Mouse (Mus musculus) embryonic facial prominence, embryonic 10.5 days (tissue): ENCODE data around the gene Slc46a1. TPM values are rescaled to one million over a fixed set of nuclear protein-coding genes. Genes with fewer than 3 reads are reported as not detected.
A peak's percentile ranks its signal among the peaks of the same experiment; 100 is the strongest.

Experiments used
- DNase-seq: peaks from one replicate; pipeline ENCODE4 v3.0.0-alpha.2; 2017; ENCODE audit warnings: low spot score
- H3K27ac ChIP-seq: fragments of 300-500 bp; sonication (generic); replicated peaks from 2 replicates; pipeline ENCODE4 v1.5.1; 2016; ENCODE audit warnings: mild to moderate bottlenecking
- H3K27me3 ChIP-seq: fragments of 300-500 bp; sonication (generic); replicated peaks from 2 replicates; pipeline ENCODE4 v1.6.1; 2016; ENCODE audit warnings: low read depth, mild to moderate bottlenecking; ENCODE audit not compliant: poor library complexity, severe bottlenecking
- H3K36me3 ChIP-seq: fragments of 300-500 bp; sonication (generic); replicated peaks from 2 replicates; pipeline ENCODE4 v1.6.1; 2016; ENCODE audit warnings: mild to moderate bottlenecking, moderate library complexity
- H3K4me1 ChIP-seq: fragments of 300-500 bp; sonication (generic); 2 replicates; pipeline ENCODE4 v1.6.1; 2016
- H3K4me3 ChIP-seq: fragments of 300-500 bp; sonication (generic); 2 replicates; pipeline ENCODE4 v1.5.1; 2016; ENCODE audit warnings: mild to moderate bottlenecking, moderate library complexity
- H3K9me3 ChIP-seq: fragments of 300-500 bp; sonication (generic); 2 replicates; pipeline ENCODE4 v1.6.1; 2016; ENCODE audit warnings: mild to moderate bottlenecking
- WGBS: fragments of 180-500 bp; shearing (Covaris S2); methylation state at CpG from one replicate; pipeline ENCODE4 v1.1.7; 2016; 5-methylcytosine and 5-hydroxymethylcytosine counted together
- polyA plus RNA-seq: library from polyadenylated mRNA; unstranded; fragments of >200 nt; fragmentation: Nextera tagmentation; extraction: Ambion mirVana; gene quantifications from 2 replicates; pipeline ENCODE4 v1.2.1, GENCODE M21; 2016

Gene Slc46a1
- polyA plus RNA-seq, 1 experiment from 2014 or later, result 14.9 TPM

GRCm38 (mm10) chr11:78463286-78464036 lies 2.0 kb upstream of the Slc46a1 start:
- Histone ChIP-seq H3K36me3 (no peaks in the 10 kb centered on the region), H3K27me3 (no peaks in the 10 kb centered on the region), H3K9me3 (peaks cover 5% of the 10 kb centered on the region; the same call in 1 of the 2 replicates), H3K27ac (no peak overlapping the region), H3K4me1 (peaks cover 29% of the 10 kb centered on the region), H3K4me3 (no peak overlapping the region)
- WGBS, result 66% methylated on average over 13 of the region's 13 CpGs
- no peak for DNase-seq

- Histone ChIP-seq H3K4me3 (peak overlapping the region; percentile 74), H3K27me3 (no peaks in the 10 kb centered on the region), H3K36me3 (no peaks in the 10 kb centered on the region), H3K9me3 (peaks cover 5% of the 10 kb centered on the region; the same call in 1 of the 2 replicates), H3K4me1 (peaks cover 29% of the 10 kb centered on the region), H3K27ac (peak overlapping the region; percentile 94)
- WGBS, result 47% methylated on average over 9 of the region's 9 CpGs
- DNase-seq, result peak; percentile 28
Measured at GRCm38 (mm10) chr11:78465116-78465515, 381 bp upstream of the Slc46a1 start.

- H3K36me3 ChIP-seq, result peaks cover 6% of the 10 kb centered on the region
- H3K4me3 ChIP-seq, result peak overlapping the region; percentile 74
- H3K9me3 ChIP-seq, result peaks cover 5% of the 10 kb centered on the region; the same call in 1 of the 2 replicates
- peak overlapping the region; percentile 94 for H3K27ac ChIP-seq
- H3K27me3 ChIP-seq, result no peaks in the 10 kb centered on the region
- peaks cover 29% of the 10 kb centered on the region for H3K4me1 ChIP-seq
- 65% methylated on average over 23 of the region's 23 CpGs for WGBS
- no peak for DNase-seq
Measured at GRCm38 (mm10) chr11:78466242-78466912, 880 bp downstream of the Slc46a1 start.

GRCm38 (mm10) chr11:78467515-78467914 lies 2.0 kb downstream of the Slc46a1 start:
- H3K27ac ChIP-seq, result no peak overlapping the region
- H3K36me3 ChIP-seq, result peaks cover 15% of the 10 kb centered on the region
- no peaks in the 10 kb centered on the region for H3K9me3 ChIP-seq
- peaks cover 29% of the 10 kb centered on the region for H3K4me1 ChIP-seq
- H3K4me3 ChIP-seq, result no peak overlapping the region
- WGBS, result 82% methylated on average over 7 of the region's 7 CpGs
- no peaks in the 10 kb centered on the region for H3K27me3 ChIP-seq
- DNase-seq, result no peak

- H3K27me3 ChIP-seq, result no peaks in the 10 kb centered on the region
- peaks cover 29% of the 10 kb centered on the region for H3K4me1 ChIP-seq
- peaks cover 15% of the 10 kb centered on the region for H3K36me3 ChIP-seq
- no peak for DNase-seq
- H3K27ac ChIP-seq, result no peak overlapping the region
- H3K9me3 ChIP-seq, result no peaks in the 10 kb centered on the region
- no peak overlapping the region for H3K4me3 ChIP-seq
- WGBS, result 37% methylated on average over 3 of the region's 3 CpGs
Measured at GRCm38 (mm10) chr11:78467932-78468331, 2.4 kb downstream of the Slc46a1 start.

GRCm38 (mm10) chr11:78471326-78472103 lies 6.0 kb downstream of the Slc46a1 start:
- Histone ChIP-seq H3K4me3 (no peak overlapping the region; the same call in 1 of the 2 replicates), H3K36me3 (peaks cover 15% of the 10 kb centered on the region), H3K27ac (no peak overlapping the region), H3K27me3 (no peaks in the 10 kb centered on the region), H3K9me3 (no peaks in the 10 kb centered on the region), H3K4me1 (peaks cover 5% of the 10 kb centered on the region)
- whole genome bisulfite sequencing, result 90% methylated on average over 10 of the region's 10 CpGs
- DNase-seq, result no peak

- no peak for DNase-seq
- Histone ChIP-seq H3K4me3 (no peak overlapping the region), H3K27ac (no peak overlapping the region), H3K27me3 (no peaks in the 10 kb centered on the region), H3K4me1 (no peaks in the 10 kb centered on the region), H3K36me3 (peaks cover 15% of the 10 kb centered on the region), H3K9me3 (no peaks in the 10 kb centered on the region)
- 86% methylated on average over 3 of the region's 3 CpGs for WGBS
Measured at GRCm38 (mm10) chr11:78475289-78475688, 9.8 kb downstream of the Slc46a1 start.

GRCm38 (mm10) chr11:78483639-78484038 lies 18.1 kb downstream of the Slc46a1 start:
- peaks cover 5% of the 10 kb centered on the region for H3K4me1 ChIP-seq
- no peaks in the 10 kb centered on the region for H3K36me3 ChIP-seq
- H3K9me3 ChIP-seq, result no peaks in the 10 kb centered on the region
- peaks cover 57% of the 10 kb centered on the region for H3K27me3 ChIP-seq
- no peak overlapping the region for H3K4me3 ChIP-seq
- 68% methylated on average over 7 of the region's 7 CpGs for WGBS
- DNase-seq, result no peak
- H3K27ac ChIP-seq, result no peak overlapping the region

- Histone ChIP-seq H3K27me3 (peaks cover 91% of the 10 kb centered on the region), H3K4me3 (peak overlapping the region; percentile 17; the same call in 1 of the 2 replicates), H3K36me3 (no peaks in the 10 kb centered on the region), H3K9me3 (no peaks in the 10 kb centered on the region), H3K27ac (no peak overlapping the region), H3K4me1 (peaks cover 14% of the 10 kb centered on the region)
- peak; percentile 83 for DNase-seq
- WGBS, result 4% methylated on average over 8 of the region's 8 CpGs
Measured at GRCm38 (mm10) chr11:78488168-78488567, 22.7 kb downstream of the Slc46a1 start.

GRCm38 (mm10) chr11:78490781-78491241 lies 25.3 kb downstream of the Slc46a1 start:
- peak; percentile 75 for DNase-seq
- no peaks in the 10 kb centered on the region for H3K9me3 ChIP-seq
- peaks cover 14% of the 10 kb centered on the region for H3K4me1 ChIP-seq
- peaks cover 97% of the 10 kb centered on the region for H3K27me3 ChIP-seq
- H3K36me3 ChIP-seq, result no peaks in the 10 kb centered on the region
- H3K27ac ChIP-seq, result no peak overlapping the region; the same call in 1 of the 2 replicates
- 7% methylated on average over 48 of the region's 48 CpGs for WGBS
- peak overlapping the region; percentile 51 for H3K4me3 ChIP-seq

- no peak overlapping the region for H3K27ac ChIP-seq
- no peaks in the 10 kb centered on the region for H3K36me3 ChIP-seq
- DNase-seq, result peak; percentile 75
- H3K4me3 ChIP-seq, result no peak overlapping the region
- H3K27me3 ChIP-seq, result peaks cover 88% of the 10 kb centered on the region
- H3K4me1 ChIP-seq, result peaks cover 31% of the 10 kb centered on the region
- H3K9me3 ChIP-seq, result no peaks in the 10 kb centered on the region
- WGBS, result 5% methylated on average over 6 of the region's 6 CpGs
Measured at GRCm38 (mm10) chr11:78495904-78496303, 30.4 kb downstream of the Slc46a1 start.

GRCm38 (mm10) chr11:78497071-78497541 lies 31.6 kb downstream of the Slc46a1 start:
- peak overlapping the region; percentile 71; the same call in 1 of the 2 replicates for H3K27ac ChIP-seq
- WGBS, result under 1% methylated on average over 44 of the region's 44 CpGs
- no peaks in the 10 kb centered on the region for H3K36me3 ChIP-seq
- H3K4me3 ChIP-seq, result peak overlapping the region; percentile 71
- DNase-seq, result peak; percentile 68
- H3K27me3 ChIP-seq, result peaks cover 87% of the 10 kb centered on the region
- peaks cover 29% of the 10 kb centered on the region for H3K4me1 ChIP-seq
- no peaks in the 10 kb centered on the region for H3K9me3 ChIP-seq
